Mouse (Mus musculus): ENCODE data around the gene Cntnap2.
"Not testable (repeated sequence)": the region's sequence is repeated elsewhere in the genome, so short reads cannot be mapped to it uniquely, and the experiment has no call there.

Cntnap2 gene

GRCm38 (mm10) chr6:46240349-46240748, 1181.2 kb downstream of the Cntnap2 start:
- DNase-seq (ENCODE audit: low spot score in 2 of 2): no peak

- no peak for DNase-seq (ENCODE audit: low spot score in 2 of 2)
Observed at GRCm38 (mm10) chr6:46263171-46263570, 1204.0 kb downstream of the Cntnap2 start.

DNA sequence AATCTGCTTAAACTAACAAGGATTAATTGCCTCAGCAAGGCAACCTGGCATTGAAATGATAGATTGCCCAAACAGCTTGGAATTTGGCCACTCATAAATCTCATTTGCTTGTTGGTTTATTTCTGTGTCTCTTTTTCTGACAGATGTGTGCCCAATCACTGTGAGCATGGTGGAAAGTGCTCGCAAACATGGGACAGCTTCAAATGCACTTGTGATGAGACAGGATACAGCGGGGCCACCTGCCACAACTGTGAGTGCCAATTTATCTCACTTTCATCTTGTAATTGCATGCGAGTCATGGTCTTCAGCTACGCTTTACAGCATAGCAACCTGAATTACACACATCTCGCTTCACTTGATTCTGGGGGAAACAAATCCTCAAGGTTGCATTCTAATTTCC, 1287.8 kb downstream of the Cntnap2 start:
- no peak for DNase-seq (ENCODE audit: low spot score in 2 of 2)

DNA sequence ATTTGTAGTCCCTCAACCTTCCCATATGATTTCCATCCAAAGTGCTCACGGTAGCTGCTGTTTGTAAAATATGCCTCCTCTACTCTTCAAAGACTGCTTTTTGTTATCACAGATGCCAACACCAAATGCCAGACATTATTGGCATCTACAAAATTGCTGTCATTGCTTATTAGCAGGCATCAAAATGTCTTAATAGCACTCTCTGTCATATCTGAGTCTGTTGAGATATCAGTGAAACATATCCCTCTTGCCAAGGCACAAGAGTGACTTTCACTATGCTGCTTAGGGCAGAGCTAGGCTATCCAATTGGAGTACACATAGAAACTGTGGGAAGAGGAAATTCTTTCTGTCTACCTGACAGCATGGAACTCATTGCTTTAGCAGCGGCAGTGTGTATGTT, 1301.9 kb downstream of the Cntnap2 start:
- no peak for DNase-seq (ENCODE audit: low spot score in 2 of 2)

GRCm38 (mm10) chr6:46362156-46362555, 1303.0 kb downstream of the Cntnap2 start:
- DNase-seq (ENCODE audit: low spot score in 2 of 2): no peak

DNA sequence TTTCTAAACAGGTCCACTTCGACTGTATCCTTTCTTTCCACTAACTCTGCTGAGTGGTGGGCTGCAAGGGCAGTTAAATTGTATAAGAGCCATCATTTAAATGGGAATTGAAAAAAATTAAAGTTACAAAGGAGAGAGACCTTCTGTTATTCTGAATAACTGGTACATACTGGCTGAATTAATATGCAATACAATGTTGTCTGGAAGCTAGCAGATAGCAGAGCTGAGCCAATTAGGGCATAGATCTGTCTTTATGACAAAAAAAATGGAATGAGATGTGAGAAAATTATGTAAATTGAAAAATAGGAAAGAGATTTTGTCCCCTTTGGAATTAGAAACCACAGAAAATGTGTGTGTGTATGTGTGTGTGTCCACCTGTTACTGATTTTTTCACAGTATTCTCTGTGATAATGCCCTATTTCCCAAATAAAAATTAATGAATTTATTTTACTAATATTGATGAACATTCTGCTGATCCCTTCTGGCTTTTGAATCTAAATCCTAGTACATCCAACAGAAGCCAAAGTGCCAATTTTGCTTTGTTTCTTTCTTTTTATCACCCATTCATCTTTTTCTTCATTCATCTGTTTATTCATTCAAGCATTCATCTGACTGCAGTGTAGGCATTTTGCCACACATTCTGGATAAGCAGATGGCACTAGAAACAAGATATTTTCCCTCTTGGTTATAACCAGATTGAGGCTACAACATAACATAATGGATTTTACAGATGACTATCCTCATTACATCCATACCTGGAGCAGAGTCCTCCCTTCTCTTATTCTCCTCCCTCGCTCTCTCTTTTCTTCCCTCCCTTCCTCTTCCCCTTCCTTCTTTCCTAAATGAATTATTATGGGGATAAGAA, 1339.8 kb downstream of the Cntnap2 start:
- DNase-seq (ENCODE audit: low spot score in 2 of 2): no peak

- DNase-seq (ENCODE audit: low spot score in 2 of 2): no peak
Observed at GRCm38 (mm10) chr6:46414154-46414553, 1355.0 kb downstream of the Cntnap2 start.

DNA sequence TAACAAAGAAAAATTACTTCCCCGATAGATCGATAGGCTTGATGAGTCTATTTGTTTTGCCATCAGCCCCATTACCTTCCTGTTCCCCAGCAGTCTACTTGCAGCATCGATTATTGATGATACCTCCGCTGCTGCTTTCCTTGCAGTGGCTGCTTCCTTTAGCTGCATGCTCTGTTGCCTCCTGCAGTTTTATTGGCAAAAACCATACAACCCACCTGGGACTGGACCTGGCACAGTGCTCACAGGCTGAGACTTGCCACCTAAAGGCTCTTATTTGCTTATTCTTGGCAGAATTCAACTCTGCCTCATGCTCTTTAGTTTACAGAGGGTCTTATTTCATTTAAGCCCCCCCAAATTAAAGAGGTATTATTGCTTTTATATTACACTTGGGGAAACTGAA, 1355.4 kb downstream of the Cntnap2 start:
- DNase-seq (ENCODE audit: low spot score in 2 of 2): no peak

- DNase-seq (ENCODE audit: low spot score in 2 of 2): no peak
Observed at GRCm38 (mm10) chr6:46419827-46420226, 1360.7 kb downstream of the Cntnap2 start.

DNA sequence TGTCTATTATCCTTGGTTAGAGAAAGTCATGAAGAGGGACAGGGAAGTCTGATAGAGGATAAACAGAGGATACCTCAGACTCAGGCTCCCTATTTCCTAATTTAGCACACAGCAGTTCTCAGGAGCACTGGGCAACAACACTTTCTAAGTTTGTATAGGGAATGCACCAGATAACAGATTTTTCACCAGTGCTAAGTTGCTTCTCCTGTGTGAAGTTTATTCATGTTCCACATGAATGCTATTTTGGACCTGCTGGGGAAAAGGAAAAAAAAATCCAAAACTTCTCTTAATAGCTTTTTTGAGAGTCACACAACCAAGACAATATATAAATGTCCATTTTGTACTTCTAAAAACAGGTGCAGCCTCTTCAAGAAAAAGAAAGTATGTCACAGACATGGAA, 1361.2 kb downstream of the Cntnap2 start:
- DNase-seq (ENCODE audit: low spot score in 2 of 2): no peak

GRCm38 (mm10) chr6:46428231-46428630, 1369.1 kb downstream of the Cntnap2 start:
- DNase-seq (ENCODE audit: low spot score in 2 of 2): no peak

DNA sequence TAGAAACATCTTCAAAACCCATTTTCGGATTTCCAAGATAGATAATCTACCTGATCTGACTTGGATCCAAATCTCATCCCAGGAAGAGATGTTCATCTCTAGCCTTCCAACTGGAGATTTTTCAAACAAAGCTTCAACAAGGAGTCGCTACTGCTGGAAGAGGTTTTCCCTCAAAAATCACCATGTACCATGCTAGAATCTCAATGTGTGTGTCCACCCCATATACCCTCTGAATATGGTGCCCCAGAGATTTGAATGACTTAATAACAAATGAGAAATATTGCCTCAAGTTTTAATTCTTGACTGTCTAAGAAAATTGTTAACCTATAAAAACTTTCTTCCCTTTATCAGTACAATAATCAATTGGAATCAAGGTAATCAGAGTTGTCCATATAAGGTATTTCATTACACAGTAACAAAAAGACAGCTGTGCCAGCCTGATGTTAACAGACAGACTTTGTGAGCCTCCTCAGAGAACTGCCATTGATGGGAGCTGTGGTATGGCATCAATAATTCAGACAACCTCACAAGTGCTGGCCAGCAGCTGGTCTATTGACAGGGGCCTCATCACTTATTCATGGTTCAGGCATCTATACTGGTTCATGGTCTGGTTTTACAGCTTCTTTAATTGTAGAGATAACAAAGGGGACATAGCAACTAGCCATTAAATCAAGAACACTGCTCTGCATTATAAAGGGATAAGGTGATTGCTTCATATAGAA, 1391.9 kb downstream of the Cntnap2 start:
- DNase-seq (ENCODE audit: low spot score in 2 of 2): no peak

- DNase-seq (ENCODE audit: low spot score in 2 of 2): no peak
Observed at GRCm38 (mm10) chr6:46472683-46473082, 1413.5 kb downstream of the Cntnap2 start.

- no peak for DNase-seq (ENCODE audit: low spot score in 2 of 2)
Observed at GRCm38 (mm10) chr6:46484392-46484791, 1425.2 kb downstream of the Cntnap2 start.

- DNase-seq (ENCODE audit: low spot score in 2 of 2): no peak
Observed at GRCm38 (mm10) chr6:46502786-46503185, 1443.6 kb downstream of the Cntnap2 start.

DNA sequence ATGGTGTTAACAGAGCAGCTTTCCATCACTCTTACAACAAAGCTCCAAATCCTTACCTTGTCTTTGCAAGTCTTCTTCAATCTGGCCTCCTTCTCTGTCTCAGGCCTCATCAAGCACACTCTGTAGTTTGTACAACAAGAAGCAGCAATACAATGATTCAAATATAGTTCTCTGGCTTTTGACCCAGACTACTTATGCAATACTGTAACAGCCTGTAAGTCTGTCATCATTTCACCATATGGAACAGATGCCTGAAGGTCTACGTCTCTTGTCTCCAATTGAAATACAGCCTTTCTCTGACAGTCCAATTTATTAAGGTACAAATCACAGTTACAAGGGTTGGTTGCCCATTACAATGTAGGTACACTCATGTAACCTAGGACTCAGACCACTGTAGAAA, 1453.7 kb downstream of the Cntnap2 start:
- DNase-seq (ENCODE audit: low spot score in 2 of 2): no peak

DNA sequence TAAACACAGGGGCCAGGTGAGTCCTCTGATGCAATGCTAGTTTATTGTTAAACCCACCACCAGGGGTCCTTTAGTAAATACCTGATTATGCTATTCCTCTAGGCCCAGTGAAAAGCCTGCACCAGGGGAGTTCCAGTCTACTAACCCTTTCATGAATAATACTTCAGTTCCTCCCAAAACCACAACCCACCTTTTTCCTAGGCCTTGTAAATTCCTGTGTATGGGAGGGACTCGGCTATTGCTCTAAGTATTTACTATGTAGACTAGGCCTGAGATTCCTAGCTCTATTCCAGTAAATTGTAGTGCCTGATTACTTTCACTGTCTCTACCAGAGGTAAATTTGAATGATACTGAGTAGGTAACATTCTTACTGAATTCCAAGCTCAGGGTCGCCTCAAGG, 1478.4 kb downstream of the Cntnap2 start:
- not testable (repeated sequence) for DNase-seq (ENCODE audit: low spot score in 2 of 2)

- no peak for DNase-seq (ENCODE audit: low spot score in 2 of 2)
Observed at GRCm38 (mm10) chr6:46563470-46563869, 1504.3 kb downstream of the Cntnap2 start.

DNA sequence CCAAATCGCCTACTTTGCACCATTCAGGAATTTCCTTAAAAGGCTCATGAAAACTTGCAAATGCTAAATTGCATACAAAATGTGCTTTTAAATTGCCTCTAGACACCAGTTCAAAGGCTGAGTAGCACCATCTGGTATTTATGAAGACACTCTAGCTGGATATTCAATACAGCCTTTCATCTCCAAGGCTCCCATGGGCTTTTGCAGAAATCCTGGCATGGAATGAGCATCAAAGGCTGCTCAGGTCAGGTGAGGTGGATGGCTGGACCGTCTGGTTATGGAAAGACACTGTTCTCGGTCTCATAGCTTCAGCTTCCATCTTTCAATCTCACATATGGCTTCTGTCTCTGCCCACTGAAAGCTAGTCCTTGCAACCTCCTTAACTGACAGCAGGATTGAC, 1515.9 kb downstream of the Cntnap2 start:
- DNase-seq (ENCODE audit: low spot score in 2 of 2): no peak

GRCm38 (mm10) chr6:46612365-46612764, 1553.2 kb downstream of the Cntnap2 start:
- DNase-seq (ENCODE audit: low spot score in 2 of 2): no peak

DNA sequence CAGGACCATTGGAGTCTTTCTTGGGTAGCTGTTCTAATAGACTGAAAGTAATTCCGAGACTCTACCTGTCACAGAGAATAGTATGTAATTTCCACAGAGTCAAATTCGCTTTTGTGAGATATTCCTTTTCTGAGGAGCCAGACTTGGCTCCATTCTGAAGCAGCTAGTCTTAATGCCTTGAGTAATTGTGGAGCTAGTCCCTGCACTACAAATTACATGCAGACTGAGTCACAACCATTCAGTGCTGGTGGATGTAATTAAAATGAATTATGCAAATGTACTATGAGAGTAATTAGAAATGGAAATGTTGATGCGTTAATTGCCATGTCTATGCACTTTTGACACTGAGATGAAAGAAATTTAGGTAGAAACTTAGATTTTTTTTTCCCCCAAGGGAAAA, 1553.7 kb downstream of the Cntnap2 start:
- no peak for DNase-seq (ENCODE audit: low spot score in 2 of 2)

DNA sequence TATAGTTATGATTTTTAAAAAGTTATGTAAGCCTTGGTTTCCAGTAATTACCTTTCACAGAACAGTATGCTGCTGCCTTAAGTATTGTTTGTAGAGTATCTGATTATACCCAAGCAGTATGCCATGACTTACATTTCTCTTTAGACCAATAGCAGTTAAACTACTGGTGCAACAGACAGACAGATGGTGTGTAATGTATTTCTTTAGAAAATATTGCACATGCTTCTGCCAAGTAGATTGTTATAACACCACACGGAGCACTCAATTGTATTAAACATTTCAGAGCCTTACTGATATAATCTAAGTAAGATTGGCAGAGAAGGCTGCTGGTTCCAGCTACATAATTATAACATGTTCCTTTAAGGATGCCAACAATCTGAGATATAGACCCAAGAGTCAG, 1609.9 kb downstream of the Cntnap2 start:
- no peak for DNase-seq (ENCODE audit: low spot score in 2 of 2)

- no peak for DNase-seq (ENCODE audit: low spot score in 2 of 2)
Observed at GRCm38 (mm10) chr6:46675081-46675480, 1615.9 kb downstream of the Cntnap2 start.
